Mouse (Mus musculus): ENCODE measurements around the gene Fgfr2. TPM values are rescaled to one million over a fixed set of nuclear protein-coding genes. Genes with fewer than 3 reads are reported as not detected.
A peak's percentile ranks its signal among the peaks of the same experiment; 100 is the strongest.

The Fgfr2 gene
- polyA plus RNA-seq, 1 experiment: 0.17 TPM

GRCm38 (mm10) chr7:130940733-130941132 is 2182.4 kb downstream of the Fgfr2 start:
- TF ChIP-seq REST (IDR thresholded peaks at IDR 0.05; ENCODE audit: insufficient read depth, insufficient read length): no peak
- no peak for TF ChIP-seq POLR2AphosphoS2 (IDR thresholded peaks at IDR 0.05; ENCODE audit: insufficient read length, low read depth)
- no peak for TF ChIP-seq POLR2A (IDR thresholded peaks at IDR 0.05; ENCODE audit: insufficient read length, low read depth)
- TF ChIP-seq MAX (IDR thresholded peaks at IDR 0.05; ENCODE audit: low read depth): no peak
- no peak for TF ChIP-seq E2F4 (IDR thresholded peaks at IDR 0.05; ENCODE audit: insufficient read depth)
- TF ChIP-seq MYOD1 (IDR thresholded peaks at IDR 0.05; ENCODE audit: control insufficient read depth in 1 of 3, insufficient read length in 2 of 3, low read depth in 2 of 3): no peak
- TF ChIP-seq USF1 (IDR thresholded peaks at IDR 0.05; ENCODE audit: low read depth): no peak
- TF ChIP-seq TCF3 (IDR thresholded peaks at IDR 0.05; ENCODE audit: insufficient read length, low read depth): no peak
- TF ChIP-seq TCF12 (IDR thresholded peaks at IDR 0.05; ENCODE audit: insufficient read depth, poor library complexity, severe bottlenecking): no peak
- no peak for TF ChIP-seq CEBPB (IDR thresholded peaks at IDR 0.05; ENCODE audit: insufficient read depth, poor library complexity, severe bottlenecking)
- TF ChIP-seq MYOG (IDR thresholded peaks at IDR 0.05; ENCODE audit: control insufficient read depth in 1 of 3, insufficient read depth in 1 of 3, insufficient read length in 2 of 3, low read depth in 2 of 3): no peak
- TF ChIP-seq SRF (IDR thresholded peaks at IDR 0.05; ENCODE audit: control insufficient read depth, insufficient read length, low read depth): no peak
- Histone ChIP-seq H3K27me3 (ENCODE audit: control insufficient read depth, insufficient read depth, insufficient read length) (peaks cover 4% of the 10 kb centered on the region), H3ac (ENCODE audit: control insufficient read depth, insufficient read length) (no peak overlapping the region), H3K79me2 (ENCODE audit: control insufficient read depth, insufficient read depth) (peaks cover 51% of the 10 kb centered on the region), H3K4me3 (no peak overlapping the region), H3K36me3 (ENCODE audit: control insufficient read depth, insufficient read depth) (peaks cover 8% of the 10 kb centered on the region), H3K4me2 (ENCODE audit: low read depth) (no peak overlapping the region)

- peaks cover 4% of the 10 kb centered on the region for H3K27me3 ChIP-seq (ENCODE audit: control insufficient read depth, insufficient read depth, insufficient read length)
- TF ChIP-seq POLR2AphosphoS2 (IDR thresholded peaks at IDR 0.05; ENCODE audit: insufficient read length, low read depth) (no peak), TCF3 (IDR thresholded peaks at IDR 0.05; ENCODE audit: insufficient read length, low read depth) (no peak), E2F4 (IDR thresholded peaks at IDR 0.05; ENCODE audit: insufficient read depth) (no peak), USF1 (IDR thresholded peaks at IDR 0.05; ENCODE audit: low read depth) (no peak)
These were observed 2184.3 kb downstream of the Fgfr2 start for GRCm38 (mm10) chr7:130938896-130939295.

GRCm38 (mm10) chr7:130938005-130938404 is 2185.1 kb downstream of the Fgfr2 start:
- Histone ChIP-seq H3ac (ENCODE audit: control insufficient read depth, insufficient read length) (no peak overlapping the region), H3K4me3 (peak overlapping the region; percentile 72), H3K36me3 (ENCODE audit: control insufficient read depth, insufficient read depth) (no peaks in the 10 kb centered on the region), H3K4me2 (ENCODE audit: low read depth) (peak overlapping the region; percentile 82), H3K79me2 (ENCODE audit: control insufficient read depth, insufficient read depth) (peaks cover 37% of the 10 kb centered on the region), H3K27me3 (ENCODE audit: control insufficient read depth, insufficient read depth, insufficient read length) (peaks cover 4% of the 10 kb centered on the region)
- TF ChIP-seq POLR2AphosphoS2 (IDR thresholded peaks at IDR 0.05; ENCODE audit: insufficient read length, low read depth) (no peak), POLR2A (IDR thresholded peaks at IDR 0.05; ENCODE audit: insufficient read length, low read depth) (no peak), CEBPB (IDR thresholded peaks at IDR 0.05; ENCODE audit: insufficient read depth, poor library complexity, severe bottlenecking) (no peak), REST (IDR thresholded peaks at IDR 0.05; ENCODE audit: insufficient read depth, insufficient read length) (no peak), TCF3 (IDR thresholded peaks at IDR 0.05; ENCODE audit: insufficient read length, low read depth) (no peak), E2F4 (IDR thresholded peaks at IDR 0.05; ENCODE audit: insufficient read depth) (no peak), SRF (IDR thresholded peaks at IDR 0.05; ENCODE audit: control insufficient read depth, insufficient read length, low read depth) (no peak), USF1 (IDR thresholded peaks at IDR 0.05; ENCODE audit: low read depth) (no peak), MYOG (IDR thresholded peaks at IDR 0.05; ENCODE audit: control insufficient read depth in 1 of 3, insufficient read depth in 1 of 3, insufficient read length in 2 of 3, low read depth in 2 of 3) (no peak), MAX (IDR thresholded peaks at IDR 0.05; ENCODE audit: low read depth) (no peak), TCF12 (IDR thresholded peaks at IDR 0.05; ENCODE audit: insufficient read depth, poor library complexity, severe bottlenecking) (no peak), MYOD1 (IDR thresholded peaks at IDR 0.05; ENCODE audit: control insufficient read depth in 1 of 3, insufficient read length in 2 of 3, low read depth in 2 of 3) (no peak)

More at GRCm38 (mm10) chr7:130938896-130939295, 2184.3 kb downstream of the Fgfr2 start:
- H3K36me3 ChIP-seq (ENCODE audit: control insufficient read depth, insufficient read depth): no peaks in the 10 kb centered on the region
- H3K4me2 ChIP-seq (ENCODE audit: low read depth): peak overlapping the region; percentile 82
- peak overlapping the region; percentile 72 for H3K4me3 ChIP-seq
- peaks cover 37% of the 10 kb centered on the region for H3K79me2 ChIP-seq (ENCODE audit: control insufficient read depth, insufficient read depth)
- no peak overlapping the region for H3ac ChIP-seq (ENCODE audit: control insufficient read depth, insufficient read length)

- TF ChIP-seq MAX (IDR thresholded peaks at IDR 0.05; ENCODE audit: low read depth) (no peak), MYOD1 (IDR thresholded peaks at IDR 0.05; ENCODE audit: control insufficient read depth in 1 of 3, insufficient read length in 2 of 3, low read depth in 2 of 3) (no peak), POLR2AphosphoS2 (IDR thresholded peaks at IDR 0.05; ENCODE audit: insufficient read length, low read depth) (no peak), USF1 (IDR thresholded peaks at IDR 0.05; ENCODE audit: low read depth) (no peak), SRF (IDR thresholded peaks at IDR 0.05; ENCODE audit: control insufficient read depth, insufficient read length, low read depth) (no peak), CEBPB (IDR thresholded peaks at IDR 0.05; ENCODE audit: insufficient read depth, poor library complexity, severe bottlenecking) (no peak), E2F4 (IDR thresholded peaks at IDR 0.05; ENCODE audit: insufficient read depth) (no peak), TCF12 (IDR thresholded peaks at IDR 0.05; ENCODE audit: insufficient read depth, poor library complexity, severe bottlenecking) (no peak), POLR2A (IDR thresholded peaks at IDR 0.05; ENCODE audit: insufficient read length, low read depth) (no peak), TCF3 (IDR thresholded peaks at IDR 0.05; ENCODE audit: insufficient read length, low read depth) (no peak), REST (IDR thresholded peaks at IDR 0.05; ENCODE audit: insufficient read depth, insufficient read length) (no peak), MYOG (IDR thresholded peaks at IDR 0.05; ENCODE audit: control insufficient read depth in 1 of 3, insufficient read depth in 1 of 3, insufficient read length in 2 of 3, low read depth in 2 of 3) (no peak)
- H3K27me3 ChIP-seq (ENCODE audit: control insufficient read depth, insufficient read depth, insufficient read length): peaks cover 4% of the 10 kb centered on the region
These were observed 2185.8 kb downstream of the Fgfr2 start for GRCm38 (mm10) chr7:130937266-130937841.

More at GRCm38 (mm10) chr7:130937266-130937841, 2185.8 kb downstream of the Fgfr2 start:
- Histone ChIP-seq H3K36me3 (ENCODE audit: control insufficient read depth, insufficient read depth) (no peaks in the 10 kb centered on the region), H3K79me2 (ENCODE audit: control insufficient read depth, insufficient read depth) (peaks cover 37% of the 10 kb centered on the region), H3K4me3 (peak overlapping the region; percentile 72), H3ac (ENCODE audit: control insufficient read depth, insufficient read length) (peak overlapping the region; percentile 69), H3K4me2 (ENCODE audit: low read depth) (peak overlapping the region; percentile 82)
